Mouse (Mus musculus) ES-Bruce4 (cell line): ENCODE results near the gene Gm20379. TPM values are rescaled to one million over a fixed set of nuclear protein-coding genes. Genes with fewer than 3 reads are reported as not detected.

ENCODE experiments used
- H3K27ac ChIP-seq: 2 replicates; pipeline ENCODE4 v1.5.1; 2012; ENCODE audit warnings: low read length, inconsistent platforms; ENCODE audit not compliant: insufficient read depth
- H3K27me3 ChIP-seq: 2 replicates; pipeline ENCODE4 v1.6.1; 2012; ENCODE audit warnings: mild to moderate bottlenecking, low read length, inconsistent platforms; ENCODE audit not compliant: control insufficient read depth, poor library complexity, insufficient read depth, severe bottlenecking
- H3K36me3 ChIP-seq: 2 replicates; pipeline ENCODE4 v1.6.1; 2012; ENCODE audit warnings: inconsistent platforms, mild to moderate bottlenecking, low read length, moderate library complexity; ENCODE audit not compliant: control insufficient read depth, poor library complexity, insufficient read depth, severe bottlenecking
- H3K4me1 ChIP-seq: one replicate; pipeline ENCODE4 v1.8.1; 2011; ENCODE audit warnings: low read length; ENCODE audit not compliant: control insufficient read depth, insufficient read depth
- H3K4me3 ChIP-seq: 2 replicates; pipeline ENCODE4 v1.5.1; 2011; ENCODE audit warnings: low read depth, mild to moderate bottlenecking, low read length
- H3K9ac ChIP-seq: 2 replicates; pipeline ENCODE4 v1.6.1; 2012; ENCODE audit warnings: low read depth, mild to moderate bottlenecking, inconsistent platforms; ENCODE audit not compliant: poor library complexity, severe bottlenecking
- H3K9me3 ChIP-seq: replicated peaks from 2 replicates; pipeline ENCODE4 v1.6.1; 2012; ENCODE audit warnings: mild to moderate bottlenecking, low read length, inconsistent platforms; ENCODE audit not compliant: control insufficient read depth, poor library complexity, insufficient read depth, severe bottlenecking
- CTCF ChIP-seq: IDR thresholded peaks from one replicate; pipeline ENCODE4 v1.8.1; 2011; ENCODE audit warnings: low read depth, low read length
- EP300 ChIP-seq: IDR thresholded peaks from 2 replicates; pipeline ENCODE4 v1.6.1; 2011; ENCODE audit warnings: low read depth, low read length; ENCODE audit not compliant: insufficient read depth
- POLR2A ChIP-seq: IDR thresholded peaks from one replicate; pipeline ENCODE4 v1.8.1; 2011; ENCODE audit warnings: low read length; ENCODE audit not compliant: insufficient read depth
- polyA plus RNA-seq: library from polyadenylated mRNA; stranded (reverse); fragments of >200 nt; gene quantifications from 2 replicates; pipeline ENCODE4 v1.2.4, GENCODE M21; 2011; ENCODE audit warnings: low read depth; ENCODE audit not compliant: missing spikeins, insufficient read depth, insufficient read length

Gene Gm20379
- polyA plus RNA-seq, 1 experiment = not detected

DNA sequence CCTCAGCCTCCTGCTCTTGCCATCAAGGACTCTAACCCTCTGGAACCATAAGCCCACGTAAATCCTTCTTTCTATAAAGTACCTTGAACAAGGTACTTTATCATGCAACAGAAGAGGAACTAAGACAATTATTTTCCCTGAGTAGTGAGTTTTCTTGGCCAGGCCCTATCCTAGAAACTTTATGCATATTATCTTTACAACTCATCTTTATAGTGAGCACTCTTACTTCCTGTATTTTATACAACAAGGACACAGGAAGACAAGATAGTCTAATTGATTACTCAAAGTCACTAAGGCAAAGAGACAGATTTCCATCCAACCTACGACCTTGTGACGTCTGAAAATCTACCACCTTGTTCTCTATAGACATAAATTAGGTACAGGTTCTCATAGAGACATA lies 34.0 kb downstream of the Gm20379 start:
- Histone ChIP-seq H3K36me3 (peaks cover 17% of the 10 kb centered on the region), H3K27me3 (no peaks in the 10 kb centered on the region), H3K4me3 (no peak overlapping the region), H3K27ac (no peak overlapping the region), H3K9me3 (no peaks in the 10 kb centered on the region), H3K4me1 (no peaks in the 10 kb centered on the region), H3K9ac (no peak overlapping the region)
- no peak for TF ChIP-seq CTCF
- TF ChIP-seq POLR2A = no peak
- TF ChIP-seq EP300 = no peak

DNA sequence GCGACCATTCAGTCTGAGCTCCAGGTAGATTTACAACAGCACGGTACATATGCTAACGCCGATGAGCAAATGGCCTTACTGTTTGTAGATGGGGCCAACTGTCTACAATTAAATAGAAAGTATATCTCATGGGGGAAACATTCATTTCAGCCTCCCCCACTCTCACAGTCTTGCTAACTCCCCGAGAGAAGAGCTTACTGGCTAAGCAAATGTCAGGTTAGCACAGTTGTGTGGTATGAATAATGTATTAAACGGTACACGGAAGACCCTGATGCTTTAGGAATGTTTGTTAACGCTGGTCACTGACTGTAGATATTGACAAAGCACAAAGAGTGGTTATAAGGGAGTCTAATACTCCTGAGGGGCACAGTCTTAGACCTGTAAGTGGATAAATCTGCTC lies 38.3 kb downstream of the Gm20379 start:
- peaks cover 30% of the 10 kb centered on the region for H3K36me3 ChIP-seq
- H3K9me3 ChIP-seq = no peaks in the 10 kb centered on the region; the same call in 1 of the 2 replicates
- no peak overlapping the region for H3K9ac ChIP-seq
- H3K4me1 ChIP-seq = no peaks in the 10 kb centered on the region
- no peaks in the 10 kb centered on the region for H3K27me3 ChIP-seq
- H3K27ac ChIP-seq = no peak overlapping the region
- TF ChIP-seq POLR2A (no peak), EP300 (no peak), CTCF (no peak)
- no peak overlapping the region for H3K4me3 ChIP-seq

DNA sequence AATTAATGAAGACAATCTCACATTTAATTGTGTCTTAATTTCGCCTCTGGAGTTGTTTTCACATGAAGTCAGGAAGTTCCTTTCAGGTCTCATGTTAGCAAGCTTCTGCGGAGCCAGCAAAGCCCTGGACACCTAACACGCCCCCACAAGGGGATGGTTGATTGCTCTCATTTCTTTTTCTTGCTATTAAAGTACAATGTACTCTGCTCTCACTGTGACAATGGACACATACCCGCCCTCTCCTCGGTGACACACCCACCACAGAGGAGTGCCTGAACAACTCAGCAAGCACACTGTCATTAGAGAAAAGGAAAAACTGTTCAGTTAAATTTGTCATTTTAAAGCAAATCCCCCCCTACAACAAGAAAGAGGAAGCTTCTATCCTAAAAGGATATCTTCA lies 40.6 kb downstream of the Gm20379 start:
- TF ChIP-seq POLR2A (no peak), CTCF (no peak), EP300 (no peak)
- Histone ChIP-seq H3K36me3 (peaks cover 33% of the 10 kb centered on the region), H3K4me1 (no peaks in the 10 kb centered on the region), H3K4me3 (no peak overlapping the region), H3K27me3 (no peaks in the 10 kb centered on the region), H3K27ac (no peak overlapping the region), H3K9ac (no peak overlapping the region), H3K9me3 (no peaks in the 10 kb centered on the region; the same call in 1 of the 2 replicates)

DNA sequence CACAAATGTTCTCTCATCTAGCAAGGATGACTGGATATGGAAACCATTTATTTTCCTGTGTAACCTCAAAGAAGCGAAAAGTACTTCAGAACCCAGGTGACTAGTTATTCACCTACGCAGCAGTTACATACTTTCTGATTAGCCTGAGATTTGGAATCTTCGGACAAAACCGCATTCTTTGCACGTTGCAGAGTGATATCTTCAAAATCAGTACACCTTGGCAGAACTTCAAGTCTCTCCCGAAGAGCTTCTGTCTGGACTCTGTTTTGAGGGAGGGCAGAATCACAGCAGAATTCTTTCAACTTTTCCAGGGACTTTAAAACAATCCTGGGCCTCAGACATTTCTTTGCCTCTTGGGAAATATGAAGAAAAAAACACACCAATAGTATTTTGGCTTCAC lies 45.3 kb downstream of the Gm20379 start:
- TF ChIP-seq POLR2A = no peak
- no peak for TF ChIP-seq EP300
- no peak for TF ChIP-seq CTCF
- no peaks in the 10 kb centered on the region; the same call in 1 of the 2 replicates for H3K9me3 ChIP-seq
- no peak overlapping the region for H3K27ac ChIP-seq
- no peak overlapping the region for H3K9ac ChIP-seq
- H3K27me3 ChIP-seq = no peaks in the 10 kb centered on the region
- no peaks in the 10 kb centered on the region for H3K4me1 ChIP-seq
- peaks cover 13% of the 10 kb centered on the region for H3K36me3 ChIP-seq
- no peak overlapping the region for H3K4me3 ChIP-seq

DNA sequence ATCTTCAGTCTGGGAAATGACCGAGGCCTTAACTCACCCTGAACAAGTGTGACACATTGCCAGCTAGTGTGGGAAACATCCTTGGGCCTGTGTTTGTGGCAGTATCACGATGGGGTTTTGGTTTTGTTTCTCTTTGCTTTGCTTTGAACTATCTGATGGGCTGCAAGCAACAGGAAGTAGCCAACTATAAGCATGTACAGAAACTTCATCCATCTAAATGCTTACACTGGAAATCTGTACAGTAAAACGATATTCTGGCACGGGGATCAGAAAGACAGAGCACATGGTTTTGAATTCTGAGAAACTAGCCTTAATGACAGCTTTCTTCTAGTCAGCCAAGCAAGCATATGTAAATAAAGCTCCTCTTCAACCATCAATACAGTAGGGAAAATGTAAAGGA lies 48.2 kb downstream of the Gm20379 start:
- TF ChIP-seq POLR2A (no peak), CTCF (no peak), EP300 (no peak)
- no peak overlapping the region for H3K27ac ChIP-seq
- H3K4me3 ChIP-seq = peak overlapping the region; percentile 90
- no peaks in the 10 kb centered on the region for H3K4me1 ChIP-seq
- H3K9ac ChIP-seq = peak overlapping the region; percentile 72
- H3K27me3 ChIP-seq = no peaks in the 10 kb centered on the region
- H3K9me3 ChIP-seq = no peaks in the 10 kb centered on the region; the same call in 1 of the 2 replicates
- peaks cover 21% of the 10 kb centered on the region for H3K36me3 ChIP-seq

DNA sequence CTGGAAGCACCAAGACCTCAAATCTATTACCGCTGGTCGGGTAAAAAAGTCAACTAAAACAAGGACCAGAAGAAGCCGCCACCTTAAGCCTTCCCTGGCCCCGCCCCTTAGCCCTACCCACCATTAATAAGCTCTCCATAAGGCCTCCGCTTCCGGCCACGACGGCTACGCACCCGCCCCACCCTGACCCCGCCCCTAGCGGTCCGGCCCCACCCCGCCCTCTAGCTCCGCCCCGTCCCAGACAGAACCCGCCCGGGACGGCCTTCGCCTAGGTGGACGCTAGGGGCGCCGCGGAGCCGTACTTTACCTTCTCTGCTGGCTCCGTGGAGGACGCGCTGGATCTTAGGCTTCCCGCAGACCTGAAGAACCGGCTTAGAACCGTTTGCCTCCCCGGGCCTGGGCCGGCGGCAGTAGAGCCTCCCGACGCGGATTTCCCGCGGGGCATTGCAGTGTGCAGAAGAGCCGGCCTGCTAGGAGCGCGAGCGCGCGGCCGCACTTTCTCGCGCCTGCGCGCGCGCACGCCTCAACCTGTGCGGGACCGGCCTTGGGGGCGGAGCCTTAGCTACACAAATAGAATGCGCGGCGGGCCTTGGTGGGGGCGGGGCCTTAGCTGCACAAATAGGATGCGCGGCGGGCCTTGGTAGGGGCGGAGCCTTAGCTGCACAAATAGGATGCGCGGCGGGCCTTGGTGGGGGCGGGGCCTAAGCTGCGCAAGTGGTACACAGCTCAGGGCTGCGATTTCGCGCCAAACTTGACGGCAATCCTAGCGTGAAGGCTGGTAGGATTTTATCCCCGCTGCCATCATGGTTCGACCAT lies 48.9 kb downstream of the Gm20379 start, which contains the start of the genes Dhfr and Msh3:
Gene Dhfr (plus strand): TSS at position 271 of the 816 bp plus-strand sequence.
Gene Msh3 (minus strand): TSS at position 548 of the 816 bp plus-strand sequence.
- H3K36me3 ChIP-seq = peaks cover 25% of the 10 kb centered on the region
- peak; percentile 79 for TF ChIP-seq POLR2A
- 0 out of 2 replicates have a peak, but pooled peaks have one; percentile 0 for TF ChIP-seq EP300
- TF ChIP-seq CTCF = peak; percentile 57

More for the DNA sequence above, 48.9 kb downstream of the Gm20379 start, which contains the start of the genes Dhfr and Msh3:
- no peaks in the 10 kb centered on the region for H3K4me1 ChIP-seq
- H3K4me3 ChIP-seq = peak within 1 kb of the TSS; percentile 96
- H3K27ac ChIP-seq = peak within 1 kb of the TSS; percentile 58; the same call in 1 of the 2 replicates
- no peaks in the 10 kb centered on the region for H3K27me3 ChIP-seq
- no peaks in the 10 kb centered on the region for H3K9me3 ChIP-seq
- H3K9ac ChIP-seq = peak within 1 kb of the TSS; percentile 79
